Mouse (Mus musculus): Measurements from ENCODE around the gene Zmynd12. TPM values are rescaled to one million over a fixed set of nuclear protein-coding genes. Genes with fewer than 3 reads are reported as not detected.
A peak's percentile ranks its signal among the peaks of the same experiment; 100 is the strongest.

Gene Zmynd12
- polyA plus RNA-seq, 1 experiment from 2014 or later: not detected

DNA sequence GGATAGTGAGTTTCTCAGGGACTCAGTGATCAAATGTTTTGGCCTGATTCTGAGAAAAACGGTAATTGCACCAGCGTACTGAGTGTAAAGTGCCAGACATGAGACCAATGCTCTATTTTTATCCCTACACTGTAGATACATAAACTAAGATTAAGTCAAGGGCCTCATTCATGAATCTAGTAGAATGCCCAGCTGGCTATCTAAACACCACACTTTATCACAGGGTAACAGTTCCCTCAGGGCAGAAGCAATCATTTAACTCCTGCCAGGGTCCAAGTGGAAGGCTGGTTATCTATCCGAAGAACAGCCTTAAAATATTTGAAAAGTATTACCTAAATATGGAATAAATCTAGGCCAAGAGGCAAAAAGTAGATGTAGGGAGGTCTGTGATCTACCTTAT, 4.7 kb upstream of the Zmynd12 start:
- H3K9me3 ChIP-seq: no peaks in the 10 kb centered on the region
- H3K27ac ChIP-seq: no peak overlapping the region
- H3K4me3 ChIP-seq: no peak overlapping the region
- H3K36me3 ChIP-seq: peaks cover 9% of the 10 kb centered on the region; the same call in 1 of the 2 replicates
- no peak overlapping the region for H3K4me2 ChIP-seq
- 83% methylated on average over 3 of the region's 3 CpGs for WGBS
- H3K9ac ChIP-seq: no peak overlapping the region
- H3K4me1 ChIP-seq: peaks cover 19% of the 10 kb centered on the region
- H3K27me3 ChIP-seq: no peaks in the 10 kb centered on the region
- ATAC-seq (ENCODE audit: insufficient number of reproducible peaks, insufficient read depth, low FRiP score, low TSS enrichment, low read depth): no peak

DNA sequence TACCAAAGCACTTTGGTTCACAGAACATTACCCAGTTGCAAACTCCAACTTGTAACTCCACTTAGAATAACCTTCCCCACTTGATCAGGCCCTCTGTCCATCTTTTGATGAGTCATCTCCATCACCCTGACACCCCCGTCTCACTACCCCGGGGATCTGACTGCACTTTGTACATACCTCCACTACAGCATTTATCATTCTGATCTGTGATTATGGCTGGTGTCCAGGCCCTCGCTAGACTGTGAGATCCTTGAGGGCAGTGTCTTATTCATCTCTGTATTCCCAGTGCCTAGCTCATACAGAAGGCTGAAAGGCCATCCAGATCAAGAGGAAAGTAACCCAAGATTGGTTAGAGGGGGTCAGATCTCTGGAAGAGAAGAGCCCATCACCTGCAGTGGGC, 1.4 kb upstream of the Zmynd12 start:
- Histone ChIP-seq H3K36me3 (peaks cover 9% of the 10 kb centered on the region; the same call in 1 of the 2 replicates), H3K9ac (peak overlapping the region; percentile 85), H3K4me3 (peak overlapping the region; percentile 63), H3K9me3 (no peaks in the 10 kb centered on the region), H3K27ac (no peak overlapping the region), H3K4me1 (peaks cover 19% of the 10 kb centered on the region), H3K4me2 (peak overlapping the region; percentile 92), H3K27me3 (no peaks in the 10 kb centered on the region)
- ATAC-seq (ENCODE audit: insufficient number of reproducible peaks, insufficient read depth, low FRiP score, low TSS enrichment, low read depth): no peak
- 61% methylated on average over 3 of the region's 3 CpGs for WGBS

DNA sequence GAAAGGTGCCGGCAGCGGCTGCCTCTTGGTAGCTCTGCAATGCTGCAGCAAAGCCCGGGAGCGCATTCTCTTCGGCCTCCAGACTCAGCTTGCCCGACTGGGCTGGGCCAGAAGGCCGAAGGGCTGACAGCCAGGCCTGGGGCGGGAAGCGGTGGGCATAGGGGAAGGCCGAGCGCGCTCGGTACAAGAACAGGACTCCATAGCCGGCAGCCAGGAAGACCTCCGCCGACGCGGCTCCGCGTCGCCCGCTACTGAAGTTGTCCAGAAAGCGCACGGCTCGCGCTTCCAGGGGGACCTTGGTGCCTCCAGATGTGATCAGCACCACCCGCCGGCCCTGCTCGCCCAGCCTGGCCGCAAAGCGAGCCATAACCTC, 707 bp upstream of the Zmynd12 start:
- peak; percentile 62 for ATAC-seq (ENCODE audit: insufficient number of reproducible peaks, insufficient read depth, low FRiP score, low TSS enrichment, low read depth)
- H3K9me3 ChIP-seq: no peaks in the 10 kb centered on the region
- peak overlapping the region; percentile 63 for H3K4me3 ChIP-seq
- under 1% methylated on average over 31 of the region's 31 CpGs for WGBS
- H3K27ac ChIP-seq: peak overlapping the region; percentile 88
- no peaks in the 10 kb centered on the region for H3K27me3 ChIP-seq
- peaks cover 19% of the 10 kb centered on the region for H3K4me1 ChIP-seq
- peaks cover 9% of the 10 kb centered on the region; the same call in 1 of the 2 replicates for H3K36me3 ChIP-seq
- peak overlapping the region; percentile 92 for H3K4me2 ChIP-seq
- H3K9ac ChIP-seq: peak overlapping the region; percentile 85

DNA sequence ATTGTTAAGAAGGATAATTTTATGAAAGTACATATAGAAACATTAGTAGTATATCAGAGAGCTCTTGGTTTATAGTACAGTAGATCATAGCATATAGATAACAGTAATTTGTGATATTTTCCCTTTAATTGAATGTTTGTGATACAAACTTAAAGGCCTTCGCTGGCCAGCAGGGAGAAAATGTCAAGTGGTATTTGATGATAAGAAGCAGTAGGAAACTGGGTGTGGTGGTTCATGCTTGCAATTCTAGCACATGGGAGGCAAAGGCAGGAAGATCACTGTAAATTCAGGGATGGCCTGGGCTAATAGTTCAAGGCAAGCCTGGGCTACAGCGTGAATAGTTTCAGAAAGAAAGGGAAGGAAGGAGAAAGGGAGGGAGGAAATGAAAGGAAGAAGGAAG, 2.5 kb downstream of the Zmynd12 start:
- Histone ChIP-seq H3K4me3 (no peak overlapping the region), H3K27ac (no peak overlapping the region), H3K9ac (no peak overlapping the region), H3K36me3 (no peaks in the 10 kb centered on the region), H3K4me1 (peaks cover 19% of the 10 kb centered on the region), H3K27me3 (no peaks in the 10 kb centered on the region), H3K9me3 (no peaks in the 10 kb centered on the region), H3K4me2 (no peak overlapping the region)
- WGBS: 88% methylated on average over 2 of the region's 2 CpGs
- no peak for ATAC-seq (ENCODE audit: insufficient number of reproducible peaks, insufficient read depth, low FRiP score, low TSS enrichment, low read depth)

DNA sequence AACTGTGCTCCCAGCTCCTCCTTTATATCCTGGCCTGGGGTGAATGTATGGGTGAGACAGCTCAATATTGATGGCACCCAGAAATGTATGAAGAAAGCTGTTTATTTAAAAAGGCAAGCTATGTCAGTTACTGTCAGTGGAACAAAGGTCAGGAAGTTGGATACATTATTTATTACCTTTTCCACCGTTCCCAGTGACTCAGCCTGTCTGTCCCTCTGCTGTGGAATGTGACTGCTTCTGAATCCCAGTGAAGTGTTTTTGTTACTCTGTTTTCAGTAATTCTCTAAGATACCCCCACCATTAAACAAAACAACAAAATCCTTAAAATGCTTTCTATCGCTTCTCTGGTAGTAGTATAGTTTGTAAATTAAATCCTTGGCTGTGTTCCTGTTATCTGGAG, 3.0 kb downstream of the Zmynd12 start:
- Histone ChIP-seq H3K9ac (no peak overlapping the region), H3K9me3 (no peaks in the 10 kb centered on the region), H3K4me3 (no peak overlapping the region), H3K27ac (no peak overlapping the region), H3K36me3 (no peaks in the 10 kb centered on the region), H3K4me1 (peaks cover 18% of the 10 kb centered on the region), H3K27me3 (no peaks in the 10 kb centered on the region), H3K4me2 (no peak overlapping the region)
- ATAC-seq (ENCODE audit: insufficient number of reproducible peaks, insufficient read depth, low FRiP score, low TSS enrichment, low read depth): no peak
- 71% methylated on average over 2 of the region's 2 CpGs for WGBS

DNA sequence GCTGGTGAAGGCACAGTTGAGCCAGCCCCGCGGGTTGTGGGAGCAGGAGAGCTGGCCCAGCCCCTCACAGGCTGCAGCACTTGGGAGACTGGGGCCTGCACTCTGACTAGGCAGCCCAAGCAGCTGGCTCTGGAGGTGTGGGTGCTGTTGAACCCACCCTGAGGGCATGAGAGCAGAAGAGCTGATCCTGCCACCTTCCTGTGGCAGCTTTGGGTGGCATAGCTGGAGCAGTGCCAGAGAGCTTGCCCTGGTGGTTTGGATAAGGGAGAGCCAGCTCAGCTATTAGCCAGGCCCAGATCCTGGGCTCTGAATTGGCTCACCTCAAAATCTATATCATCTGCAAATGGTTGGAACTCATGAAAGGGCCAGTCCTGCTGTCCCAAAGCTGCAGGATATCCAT, 5.1 kb downstream of the Zmynd12 start:
- Histone ChIP-seq H3K9ac (no peak overlapping the region), H3K36me3 (no peaks in the 10 kb centered on the region), H3K27ac (no peak overlapping the region), H3K9me3 (no peaks in the 10 kb centered on the region), H3K4me3 (no peak overlapping the region), H3K4me1 (peaks cover 7% of the 10 kb centered on the region), H3K27me3 (no peaks in the 10 kb centered on the region), H3K4me2 (no peak overlapping the region)
- WGBS: 50% methylated on average over 2 of the region's 2 CpGs
- ATAC-seq (ENCODE audit: insufficient number of reproducible peaks, insufficient read depth, low FRiP score, low TSS enrichment, low read depth): no peak

DNA sequence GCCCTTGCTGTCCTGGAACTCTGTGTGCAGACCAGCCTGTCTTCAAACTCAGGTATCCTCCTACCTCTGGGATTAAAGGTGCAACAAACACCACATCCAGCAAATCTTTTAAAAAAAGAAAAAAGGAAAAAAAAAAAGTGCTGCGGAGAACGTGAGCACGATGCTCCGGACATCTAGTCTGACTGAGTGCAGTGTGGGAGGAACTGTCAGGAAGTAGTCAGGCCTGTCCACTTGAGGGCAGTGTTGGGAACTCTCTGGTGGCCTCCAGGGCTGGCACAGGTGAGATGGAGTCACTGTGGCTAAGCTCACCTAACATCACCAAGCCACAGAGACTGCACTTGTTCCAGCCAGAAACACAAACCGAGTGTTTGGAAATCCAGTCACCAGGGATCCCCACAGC, 8.1 kb downstream of the Zmynd12 start:
- Histone ChIP-seq H3K9ac (no peak overlapping the region), H3K36me3 (no peaks in the 10 kb centered on the region), H3K4me1 (no peaks in the 10 kb centered on the region), H3K27me3 (no peaks in the 10 kb centered on the region), H3K4me2 (no peak overlapping the region), H3K27ac (no peak overlapping the region), H3K9me3 (0 out of 2 replicates have a peak, but pooled peaks cover 3% of the 10 kb centered on the region), H3K4me3 (no peak overlapping the region)
- 20% methylated on average over 5 of the region's 5 CpGs for WGBS
- ATAC-seq (ENCODE audit: insufficient number of reproducible peaks, insufficient read depth, low FRiP score, low TSS enrichment, low read depth): no peak

DNA sequence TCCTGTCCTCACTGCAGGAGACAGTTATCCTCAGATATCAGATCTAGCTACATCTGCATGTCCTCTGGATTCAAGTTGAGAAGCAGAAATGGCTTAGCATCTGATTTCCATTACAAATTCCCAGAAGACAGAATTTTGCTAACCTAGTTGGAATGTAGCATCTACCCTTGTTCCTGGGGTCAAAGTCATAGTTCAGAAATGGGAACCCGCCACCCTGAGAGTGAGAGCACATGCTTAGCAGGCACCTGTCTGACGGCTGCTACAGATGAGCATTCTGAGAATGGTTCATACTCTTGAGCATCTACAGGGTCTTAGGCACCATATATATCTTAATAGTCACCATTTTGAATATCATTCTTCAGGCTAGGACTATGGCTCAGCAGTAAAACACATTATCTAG, 15.3 kb downstream of the Zmynd12 start:
- Histone ChIP-seq H3K4me1 (no peaks in the 10 kb centered on the region), H3K36me3 (no peaks in the 10 kb centered on the region), H3K9ac (no peak overlapping the region), H3K27ac (no peak overlapping the region), H3K4me3 (no peak overlapping the region), H3K9me3 (peaks cover 6% of the 10 kb centered on the region; the same call in 1 of the 2 replicates), H3K27me3 (no peaks in the 10 kb centered on the region), H3K4me2 (no peak overlapping the region)
- ATAC-seq (ENCODE audit: insufficient number of reproducible peaks, insufficient read depth, low FRiP score, low TSS enrichment, low read depth): no peak
- 79% methylated on average over 2 of the region's 2 CpGs for WGBS

DNA sequence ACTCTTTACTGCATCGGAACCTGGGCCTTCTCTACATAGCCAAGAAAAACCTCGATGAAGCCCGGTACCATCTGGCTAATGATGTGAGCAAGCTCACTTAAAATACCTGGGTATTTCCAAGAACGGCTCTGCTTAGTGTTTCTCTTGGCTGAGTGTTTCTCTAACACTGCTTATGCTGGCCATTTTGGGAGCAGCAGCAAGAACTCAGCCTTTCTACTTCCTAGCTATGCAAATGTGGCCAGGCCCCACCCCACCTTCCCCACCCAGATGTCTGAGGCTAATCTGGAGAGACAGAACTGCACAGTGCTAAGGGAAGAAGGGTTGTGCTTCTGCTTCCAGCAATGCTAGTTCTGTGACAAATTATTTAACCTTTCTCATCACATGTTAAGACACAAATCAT, 19.2 kb downstream of the Zmynd12 start:
- Histone ChIP-seq H3K4me1 (no peaks in the 10 kb centered on the region), H3K27me3 (no peaks in the 10 kb centered on the region), H3K36me3 (no peaks in the 10 kb centered on the region), H3K4me3 (no peak overlapping the region), H3K27ac (no peak overlapping the region), H3K9me3 (no peaks in the 10 kb centered on the region), H3K9ac (no peak overlapping the region), H3K4me2 (no peak overlapping the region)
- 94% methylated on average over 4 of the region's 4 CpGs for WGBS
- ATAC-seq (ENCODE audit: insufficient number of reproducible peaks, insufficient read depth, low FRiP score, low TSS enrichment, low read depth): no peak

DNA sequence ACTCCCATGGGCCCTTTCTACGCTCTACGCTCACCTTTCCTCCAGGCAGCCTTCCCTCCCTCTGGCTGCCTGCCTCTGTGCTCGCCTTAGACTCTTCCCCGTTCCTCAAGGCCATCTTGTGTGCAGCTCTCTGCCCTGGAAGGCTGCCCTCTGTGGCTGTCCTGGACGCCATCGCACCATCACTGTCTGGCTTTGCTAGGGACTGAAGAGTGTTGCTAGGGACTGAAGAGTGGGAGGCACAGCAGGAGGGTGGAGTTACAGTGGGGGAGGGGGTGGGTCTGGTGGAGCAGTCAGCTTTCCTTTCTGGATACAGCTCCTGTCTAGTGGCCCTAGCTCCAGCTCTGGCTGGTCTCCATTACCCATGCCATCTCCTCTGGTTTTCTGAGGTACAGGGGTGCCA, 19.9 kb downstream of the Zmynd12 start:
- Histone ChIP-seq H3K36me3 (no peaks in the 10 kb centered on the region), H3K4me2 (no peak overlapping the region), H3K27ac (no peak overlapping the region), H3K4me1 (no peaks in the 10 kb centered on the region), H3K4me3 (no peak overlapping the region), H3K9ac (no peak overlapping the region), H3K9me3 (no peaks in the 10 kb centered on the region), H3K27me3 (no peaks in the 10 kb centered on the region)
- no peak for ATAC-seq (ENCODE audit: insufficient number of reproducible peaks, insufficient read depth, low FRiP score, low TSS enrichment, low read depth)
- WGBS: 25% methylated on average over 6 of the region's 6 CpGs

DNA sequence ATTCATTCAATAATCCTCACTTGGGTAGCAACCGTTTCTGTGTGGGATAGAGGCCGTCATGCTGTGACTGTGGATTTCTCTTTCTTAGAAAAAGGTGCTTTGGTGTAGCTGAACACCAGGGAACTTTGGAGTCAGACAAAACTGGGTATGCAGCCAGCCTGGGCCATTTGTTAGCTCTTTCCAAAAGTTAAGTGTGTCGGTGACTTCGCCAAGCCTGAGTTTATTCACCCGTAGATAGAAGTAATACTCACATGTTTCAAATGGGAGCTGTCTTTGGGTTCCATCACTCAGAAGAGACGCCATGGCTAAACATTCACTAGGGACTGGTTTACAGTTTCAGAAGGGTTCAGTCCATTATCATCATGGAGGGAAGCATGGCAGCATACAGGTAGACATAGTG, 24.6 kb downstream of the Zmynd12 start:
- H3K9ac ChIP-seq: no peak overlapping the region
- no peak overlapping the region for H3K4me2 ChIP-seq
- ATAC-seq (ENCODE audit: insufficient number of reproducible peaks, insufficient read depth, low FRiP score, low TSS enrichment, low read depth): no peak
- no peaks in the 10 kb centered on the region for H3K9me3 ChIP-seq
- no peaks in the 10 kb centered on the region for H3K27me3 ChIP-seq
- no peaks in the 10 kb centered on the region for H3K4me1 ChIP-seq
- H3K4me3 ChIP-seq: no peak overlapping the region
- no peak overlapping the region for H3K27ac ChIP-seq
- 91% methylated on average over 6 of the region's 6 CpGs for WGBS
- H3K36me3 ChIP-seq: no peaks in the 10 kb centered on the region

DNA sequence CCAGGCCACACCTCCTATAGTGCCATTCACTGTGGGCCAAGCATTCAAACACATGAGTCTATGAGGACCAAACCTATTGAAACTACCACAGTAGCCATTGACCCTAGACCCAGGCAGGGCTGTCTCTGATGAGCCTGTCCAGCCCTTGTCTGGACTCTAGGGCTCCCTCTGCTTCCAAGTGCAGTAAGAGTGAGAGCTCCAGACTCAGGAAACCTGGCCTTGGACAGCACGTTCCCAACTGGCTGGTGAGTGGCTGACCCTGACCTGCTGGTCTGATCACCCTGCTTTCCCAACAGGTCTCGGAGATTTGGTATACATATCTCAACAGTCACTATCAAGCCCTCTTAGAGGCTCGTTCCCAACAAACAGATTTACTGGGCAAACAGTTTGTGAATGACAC, 25.2 kb downstream of the Zmynd12 start:
- 72% methylated on average over 3 of the region's 3 CpGs for WGBS
- H3K4me2 ChIP-seq: no peak overlapping the region
- no peak overlapping the region for H3K27ac ChIP-seq
- H3K27me3 ChIP-seq: no peaks in the 10 kb centered on the region
- no peaks in the 10 kb centered on the region for H3K9me3 ChIP-seq
- no peak overlapping the region for H3K4me3 ChIP-seq
- no peak for ATAC-seq (ENCODE audit: insufficient number of reproducible peaks, insufficient read depth, low FRiP score, low TSS enrichment, low read depth)
- no peaks in the 10 kb centered on the region for H3K36me3 ChIP-seq
- H3K4me1 ChIP-seq: no peaks in the 10 kb centered on the region
- H3K9ac ChIP-seq: no peak overlapping the region

DNA sequence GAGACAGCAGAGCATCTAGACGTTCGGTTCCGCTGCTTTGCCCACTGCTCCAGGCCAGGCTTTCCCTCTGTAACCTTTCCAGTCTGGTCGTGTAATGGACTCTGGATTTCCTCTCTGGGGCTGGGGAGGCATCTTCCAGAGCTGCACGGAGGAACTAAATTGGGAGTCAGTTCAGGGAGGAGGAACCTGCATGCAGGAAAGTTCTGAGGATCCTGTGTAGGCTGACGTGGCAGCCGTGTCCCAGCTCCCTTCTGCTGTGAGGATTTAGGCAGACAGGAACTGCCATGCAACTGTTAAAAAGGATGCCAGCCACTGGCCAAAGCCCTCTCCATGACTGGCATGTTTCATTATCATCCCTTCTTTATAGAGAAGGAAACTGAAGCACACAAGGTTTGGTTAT, 27.8 kb downstream of the Zmynd12 start:
- no peaks in the 10 kb centered on the region for H3K9me3 ChIP-seq
- 58% methylated on average over 7 of the region's 7 CpGs for WGBS
- H3K4me3 ChIP-seq: no peak overlapping the region
- H3K4me1 ChIP-seq: 0 out of 2 replicates have a peak, but pooled peaks cover 4% of the 10 kb centered on the region
- H3K27me3 ChIP-seq: no peaks in the 10 kb centered on the region
- ATAC-seq (ENCODE audit: insufficient number of reproducible peaks, insufficient read depth, low FRiP score, low TSS enrichment, low read depth): no peak
- no peak overlapping the region for H3K4me2 ChIP-seq
- H3K36me3 ChIP-seq: no peaks in the 10 kb centered on the region
- no peak overlapping the region for H3K9ac ChIP-seq
- H3K27ac ChIP-seq: no peak overlapping the region

Data from embryonic facial prominence, embryonic 13.5 days (tissue).